Mouse (Mus musculus) olfactory bulb, adult 2 months (tissue): ENCODE measurements around the gene Cib3.

Experiments used
- CTCF ChIP-seq: fragments of 200-500 bp; IDR thresholded peaks from 2 replicates; pipeline ENCODE4 v1.5.1; 2012; ENCODE audit warnings: low read depth, mild to moderate bottlenecking, low read length, moderate library complexity; ENCODE audit not compliant: insufficient read depth
- POLR2A ChIP-seq: fragments of 200-500 bp; IDR thresholded peaks from 2 replicates; pipeline ENCODE4 v1.6.1; 2012; ENCODE audit warnings: mild to moderate bottlenecking, low read depth, low read length, moderate library complexity; ENCODE audit not compliant: insufficient read depth

GRCm38 (mm10) chr8:72242226-72242625 lies 29.6 kb upstream of the Cib3 start:
- TF ChIP-seq CTCF (no peak), POLR2A (no peak)
